Mouse (Mus musculus) kidney, postnatal 25 days (tissue): Measurements from ENCODE around the gene Trabd2b.

Source experiments
- DNase-seq, 2 experiments: peaks; one replicate each; pipeline ENCODE4 v3.0.0; 2021; ENCODE audit warnings: mixed read lengths in 2 of 2

Trabd2b gene

GRCm38 (mm10) chr4:114650551-114650950 lies 244.0 kb downstream of the Trabd2b start:
- DNase-seq, result no peak

GRCm38 (mm10) chr4:114651007-114651406 lies 244.5 kb downstream of the Trabd2b start:
- no peak for DNase-seq

GRCm38 (mm10) chr4:114651606-114652005 lies 245.1 kb downstream of the Trabd2b start:
- no peak for DNase-seq

GRCm38 (mm10) chr4:114652400-114652799 lies 245.9 kb downstream of the Trabd2b start:
- DNase-seq, result no peak

- DNase-seq, result no peak
These were observed 251.4 kb downstream of the Trabd2b start for GRCm38 (mm10) chr4:114657933-114658332.

GRCm38 (mm10) chr4:114659876-114660275 lies 253.4 kb downstream of the Trabd2b start:
- DNase-seq, result no peak

GRCm38 (mm10) chr4:114664063-114665036 lies 257.8 kb downstream of the Trabd2b start:
- peak; percentile 35 to 56 for DNase-seq
